Mouse (Mus musculus): ENCODE results near the gene Rex1bd. TPM values are rescaled to one million over a fixed set of nuclear protein-coding genes. Genes with fewer than 3 reads are reported as not detected.

Rex1bd gene
- polyA plus RNA-seq, 1 experiment from 2014 or later = 125 TPM

GRCm38 (mm10) chr8:70509281-70509952, 2.9 kb upstream of the Rex1bd start:
- Histone ChIP-seq H3K27me3 (replicated peaks) (no peaks in the 10 kb centered on the region), H3K27ac (peak overlapping the region; percentile 99), H3K4me3 (replicated peaks) (peak overlapping the region; percentile 74), H3K4me1 (peaks cover 42% of the 10 kb centered on the region), H3K4me2 (peak overlapping the region; percentile 88), H3K36me3 (peaks cover 27% of the 10 kb centered on the region), H3K9me3 (no peaks in the 10 kb centered on the region), H3K9ac (peak overlapping the region; percentile 99)
- WGBS = 6% methylated on average over 25 of the region's 25 CpGs
- ATAC-seq (ENCODE audit: insufficient read depth, low FRiP score, low read depth) = no peak

GRCm38 (mm10) chr8:70507027-70507393, 458 bp upstream of the Rex1bd start:
- H3K4me2 ChIP-seq = peak overlapping the region; percentile 88
- H3K27me3 ChIP-seq (replicated peaks) = peaks cover 15% of the 10 kb centered on the region
- ATAC-seq (ENCODE audit: insufficient read depth, low FRiP score, low read depth) = no peak
- H3K9me3 ChIP-seq = no peaks in the 10 kb centered on the region
- H3K4me1 ChIP-seq = peaks cover 58% of the 10 kb centered on the region
- no peak overlapping the region for H3K9ac ChIP-seq
- peak overlapping the region; percentile 95 for H3K27ac ChIP-seq
- peak overlapping the region; percentile 82 for H3K4me3 ChIP-seq (replicated peaks)
- H3K36me3 ChIP-seq = peaks cover 18% of the 10 kb centered on the region
- 60% methylated on average over 5 of the region's 5 CpGs for WGBS

- Histone ChIP-seq H3K4me2 (peak overlapping the region; percentile 88), H3K9ac (peak overlapping the region; percentile 78), H3K9me3 (no peaks in the 10 kb centered on the region), H3K27me3 (replicated peaks) (peaks cover 26% of the 10 kb centered on the region), H3K36me3 (peaks cover 18% of the 10 kb centered on the region), H3K4me3 (replicated peaks) (peak overlapping the region; percentile 82), H3K27ac (peak overlapping the region; percentile 95), H3K4me1 (peaks cover 56% of the 10 kb centered on the region)
- 34% methylated on average over 32 of the region's 32 CpGs for WGBS
- peak; percentile 8 for ATAC-seq (ENCODE audit: insufficient read depth, low FRiP score, low read depth)
These were observed 739 bp downstream of the Rex1bd start for GRCm38 (mm10) chr8:70505698-70506327.

GRCm38 (mm10) chr8:70504851-70505250, 1.7 kb downstream of the Rex1bd start:
- H3K27me3 ChIP-seq (replicated peaks) = peaks cover 36% of the 10 kb centered on the region
- peaks cover 60% of the 10 kb centered on the region for H3K4me1 ChIP-seq
- H3K4me2 ChIP-seq = no peak overlapping the region
- H3K4me3 ChIP-seq (replicated peaks) = no peak overlapping the region
- H3K36me3 ChIP-seq = peaks cover 18% of the 10 kb centered on the region
- no peak for ATAC-seq (ENCODE audit: insufficient read depth, low FRiP score, low read depth)
- no peak overlapping the region for H3K9ac ChIP-seq
- H3K27ac ChIP-seq = no peak overlapping the region
- no peaks in the 10 kb centered on the region for H3K9me3 ChIP-seq
- 81% methylated on average over 3 of the region's 3 CpGs for WGBS

- Histone ChIP-seq H3K4me1 (peaks cover 59% of the 10 kb centered on the region), H3K27me3 (replicated peaks) (peaks cover 41% of the 10 kb centered on the region), H3K36me3 (peaks cover 18% of the 10 kb centered on the region), H3K4me3 (replicated peaks) (no peak overlapping the region), H3K9me3 (no peaks in the 10 kb centered on the region), H3K9ac (no peak overlapping the region), H3K27ac (no peak overlapping the region), H3K4me2 (no peak overlapping the region)
- WGBS = 60% methylated on average over 16 of the region's 16 CpGs
- no peak for ATAC-seq (ENCODE audit: insufficient read depth, low FRiP score, low read depth)
These were observed 2.2 kb downstream of the Rex1bd start for GRCm38 (mm10) chr8:70504291-70504716.

GRCm38 (mm10) chr8:70503062-70503750, 3.3 kb downstream of the Rex1bd start:
- 16% methylated on average over 46 of the region's 46 CpGs for WGBS
- Histone ChIP-seq H3K27me3 (replicated peaks) (peaks cover 52% of the 10 kb centered on the region), H3K27ac (no peak overlapping the region), H3K9me3 (no peaks in the 10 kb centered on the region), H3K36me3 (peaks cover 10% of the 10 kb centered on the region), H3K4me3 (replicated peaks) (no peak overlapping the region), H3K4me1 (peaks cover 49% of the 10 kb centered on the region), H3K9ac (no peak overlapping the region), H3K4me2 (peak overlapping the region; percentile 9; the same call in 1 of the 2 replicates)
- peak; percentile 25; the same call in 1 of the 2 replicates for ATAC-seq (ENCODE audit: insufficient read depth, low FRiP score, low read depth)

GRCm38 (mm10) chr8:70502540-70502939, 4.0 kb downstream of the Rex1bd start:
- no peak for ATAC-seq (ENCODE audit: insufficient read depth, low FRiP score, low read depth)
- Histone ChIP-seq H3K4me1 (peaks cover 49% of the 10 kb centered on the region), H3K27ac (no peak overlapping the region), H3K9ac (no peak overlapping the region), H3K9me3 (no peaks in the 10 kb centered on the region), H3K36me3 (peaks cover 6% of the 10 kb centered on the region), H3K4me3 (replicated peaks) (no peak overlapping the region), H3K27me3 (replicated peaks) (peaks cover 58% of the 10 kb centered on the region), H3K4me2 (no peak overlapping the region)
- 38% methylated on average over 12 of the region's 12 CpGs for WGBS

- Histone ChIP-seq H3K4me3 (replicated peaks) (no peak overlapping the region; the same call in 1 of the 2 replicates), H3K27me3 (replicated peaks) (peaks cover 63% of the 10 kb centered on the region)
These were observed 4.6 kb downstream of the Rex1bd start for GRCm38 (mm10) chr8:70501820-70502529.

GRCm38 (mm10) chr8:70500386-70501301, 5.9 kb downstream of the Rex1bd start:
- peak; percentile 12; the same call in 1 of the 2 replicates for ATAC-seq (ENCODE audit: insufficient read depth, low FRiP score, low read depth)
- Histone ChIP-seq H3K4me3 (replicated peaks) (peak overlapping the region; percentile 19), H3K4me2 (peak overlapping the region; percentile 47), H3K27me3 (replicated peaks) (peaks cover 77% of the 10 kb centered on the region), H3K36me3 (no peaks in the 10 kb centered on the region), H3K27ac (no peak overlapping the region), H3K4me1 (peaks cover 42% of the 10 kb centered on the region), H3K9ac (no peak overlapping the region), H3K9me3 (no peaks in the 10 kb centered on the region)
- WGBS = 9% methylated on average over 39 of the region's 39 CpGs

More at GRCm38 (mm10) chr8:70501820-70502529, 4.6 kb downstream of the Rex1bd start:
- Histone ChIP-seq H3K4me2 (peak overlapping the region; percentile 31; the same call in 1 of the 2 replicates), H3K4me1 (peaks cover 46% of the 10 kb centered on the region), H3K36me3 (no peaks in the 10 kb centered on the region), H3K9ac (0 out of 2 replicates have a peak overlapping the region, but pooled peaks have one; percentile 1), H3K27ac (no peak overlapping the region), H3K9me3 (no peaks in the 10 kb centered on the region)
- no peak for ATAC-seq (ENCODE audit: insufficient read depth, low FRiP score, low read depth)
- 12% methylated on average over 23 of the region's 23 CpGs for WGBS

GRCm38 (mm10) chr8:70495771-70496062, 10.8 kb downstream of the Rex1bd start:
- 10% methylated on average over 12 of the region's 12 CpGs for WGBS
- ATAC-seq (ENCODE audit: insufficient read depth, low FRiP score, low read depth) = no peak
- Histone ChIP-seq H3K4me3 (replicated peaks) (no peak overlapping the region; the same call in 1 of the 2 replicates), H3K36me3 (no peaks in the 10 kb centered on the region), H3K27me3 (replicated peaks) (peaks cover 98% of the 10 kb centered on the region), H3K4me2 (no peak overlapping the region), H3K4me1 (peaks cover 32% of the 10 kb centered on the region), H3K9ac (no peak overlapping the region), H3K9me3 (no peaks in the 10 kb centered on the region), H3K27ac (no peak overlapping the region)
